Mouse (Mus musculus): ENCODE measurements at regions not wholly inside any gene's neighbourhood (a gene's known extent, or its start where the extent isn't known, plus 50 kb on each side); places are given as distances from the start of the nearest gene placed in this dataset.

GRCm38 (mm10) chr2:148148272-148148671 lies 101.5 kb upstream of the Foxa2 start:
- no peak for DNase-seq (ENCODE audit: low spot score)
- ATAC-seq (ENCODE audit: low FRiP score, low TSS enrichment) = no peak
- TF ChIP-seq CTCF (IDR thresholded peaks at IDR 0.05; ENCODE audit: low read depth) (no peak), EP300 (optimal IDR thresholded peaks at IDR 0.05) (no peak)

GRCm38 (mm10) chr2:148149426-148149825 lies 102.7 kb upstream of the Foxa2 start:
- Histone ChIP-seq H3K4me2 (replicated peaks; ENCODE audit: low read depth) (no peak overlapping the region), H3K36me3 (ENCODE audit: control insufficient read depth, insufficient read depth, low read length) (no peaks in the 10 kb centered on the region), H3K27me3 (ENCODE audit: control insufficient read depth, insufficient read depth, low read length) (no peaks in the 10 kb centered on the region), H3K4me1 (replicated peaks; ENCODE audit: control insufficient read depth, insufficient read depth) (no peaks in the 10 kb centered on the region), H3K4me3 (ENCODE audit: low read depth, low read length) (no peak overlapping the region), H3K27ac (replicated peaks) (no peak overlapping the region), H3K9me3 (ENCODE audit: control insufficient read depth, low read length) (no peaks in the 10 kb centered on the region), H3K9ac (ENCODE audit: low read length) (no peak overlapping the region)
- TF ChIP-seq CTCF (IDR thresholded peaks at IDR 0.05; ENCODE audit: low read depth) = no peak
- ATAC-seq (ENCODE audit: low FRiP score, low TSS enrichment) (no peak), DNase-seq (ENCODE audit: low spot score) (no peak)
- 88% methylated on average over 1 of the region's 1 CpGs for WGBS

More at GRCm38 (mm10) chr2:148148272-148148671, 101.5 kb upstream of the Foxa2 start:
- Histone ChIP-seq H3K4me2 (replicated peaks; ENCODE audit: low read depth) (no peak overlapping the region), H3K9ac (ENCODE audit: low read length) (no peak overlapping the region), H3K4me1 (replicated peaks; ENCODE audit: control insufficient read depth, insufficient read depth) (no peaks in the 10 kb centered on the region), H3K9me3 (ENCODE audit: control insufficient read depth, low read length) (no peaks in the 10 kb centered on the region), H3K4me3 (ENCODE audit: low read depth, low read length) (no peak overlapping the region), H3K36me3 (ENCODE audit: control insufficient read depth, insufficient read depth, low read length) (no peaks in the 10 kb centered on the region), H3K27me3 (ENCODE audit: control insufficient read depth, insufficient read depth, low read length) (no peaks in the 10 kb centered on the region), H3K27ac (replicated peaks) (no peak overlapping the region)

GRCm38 (mm10) chr2:148153513-148154271 lies 106.9 kb upstream of the Foxa2 start:
- Histone ChIP-seq H3K4me1 (replicated peaks; ENCODE audit: control insufficient read depth, insufficient read depth) (no peaks in the 10 kb centered on the region), H3K27me3 (ENCODE audit: control insufficient read depth, insufficient read depth, low read length) (no peaks in the 10 kb centered on the region), H3K27ac (replicated peaks) (no peak overlapping the region), H3K9me3 (ENCODE audit: control insufficient read depth, low read length) (no peaks in the 10 kb centered on the region), H3K4me3 (ENCODE audit: low read depth, low read length) (no peak overlapping the region), H3K9ac (ENCODE audit: low read length) (no peak overlapping the region), H3K4me2 (replicated peaks; ENCODE audit: low read depth) (no peak overlapping the region), H3K36me3 (ENCODE audit: control insufficient read depth, insufficient read depth, low read length) (no peaks in the 10 kb centered on the region)
- TF ChIP-seq CTCF (IDR thresholded peaks at IDR 0.05; ENCODE audit: low read depth) = no peak
- no peak for TF ChIP-seq EP300 (optimal IDR thresholded peaks at IDR 0.05)
- 76% methylated on average over 6 of the region's 6 CpGs for WGBS
- ATAC-seq (ENCODE audit: low FRiP score, low TSS enrichment) = no peak
- DNase-seq (ENCODE audit: low spot score) = no peak

- DNase-seq (ENCODE audit: low spot score) (no peak), ATAC-seq (ENCODE audit: low FRiP score, low TSS enrichment) (no peak)
- H3K9ac ChIP-seq (ENCODE audit: low read length) = no peak overlapping the region
- no peak overlapping the region for H3K4me3 ChIP-seq (ENCODE audit: low read depth, low read length)
- H3K36me3 ChIP-seq (ENCODE audit: control insufficient read depth, insufficient read depth, low read length) = no peaks in the 10 kb centered on the region
- no peak overlapping the region for H3K4me2 ChIP-seq (replicated peaks; ENCODE audit: low read depth)
- 60% methylated on average over 2 of the region's 2 CpGs for WGBS
- H3K4me1 ChIP-seq (replicated peaks; ENCODE audit: control insufficient read depth, insufficient read depth) = no peaks in the 10 kb centered on the region
- no peaks in the 10 kb centered on the region for H3K9me3 ChIP-seq (ENCODE audit: control insufficient read depth, low read length)
- TF ChIP-seq EP300 (optimal IDR thresholded peaks at IDR 0.05) = no peak
- H3K27me3 ChIP-seq (ENCODE audit: control insufficient read depth, insufficient read depth, low read length) = no peaks in the 10 kb centered on the region
- no peak overlapping the region for H3K27ac ChIP-seq (replicated peaks)
Measured at GRCm38 (mm10) chr2:148156122-148156521, 109.4 kb upstream of the Foxa2 start.

GRCm38 (mm10) chr2:148159028-148159600 lies 112.3 kb upstream of the Foxa2 start:
- Histone ChIP-seq H3K4me2 (replicated peaks; ENCODE audit: low read depth) (no peak overlapping the region), H3K4me3 (ENCODE audit: low read depth, low read length) (no peak overlapping the region), H3K4me1 (replicated peaks; ENCODE audit: control insufficient read depth, insufficient read depth) (no peaks in the 10 kb centered on the region), H3K27ac (replicated peaks) (no peak overlapping the region), H3K36me3 (ENCODE audit: control insufficient read depth, insufficient read depth, low read length) (no peaks in the 10 kb centered on the region), H3K9me3 (ENCODE audit: control insufficient read depth, low read length) (no peaks in the 10 kb centered on the region), H3K9ac (ENCODE audit: low read length) (no peak overlapping the region), H3K27me3 (ENCODE audit: control insufficient read depth, insufficient read depth, low read length) (no peaks in the 10 kb centered on the region)
- TF ChIP-seq CTCF (IDR thresholded peaks at IDR 0.05; ENCODE audit: low read depth) (no peak), EP300 (optimal IDR thresholded peaks at IDR 0.05) (no peak)
- no peak for DNase-seq (ENCODE audit: low spot score)
- WGBS = 49% methylated on average over 8 of the region's 8 CpGs
- ATAC-seq (ENCODE audit: low FRiP score, low TSS enrichment) = no peak

GRCm38 (mm10) chr2:148160997-148161396 lies 114.2 kb upstream of the Foxa2 start:
- WGBS = 96% methylated on average over 12 of the region's 12 CpGs

More at GRCm38 (mm10) chr2:148160997-148161396, 114.2 kb upstream of the Foxa2 start:
- H3K27ac ChIP-seq (replicated peaks) = no peak overlapping the region
- DNase-seq (ENCODE audit: low spot score) (no peak), ATAC-seq (ENCODE audit: low FRiP score, low TSS enrichment) (no peak)
- no peak overlapping the region for H3K4me3 ChIP-seq (ENCODE audit: low read depth, low read length)
- H3K27me3 ChIP-seq (ENCODE audit: control insufficient read depth, insufficient read depth, low read length) = no peaks in the 10 kb centered on the region
- H3K36me3 ChIP-seq (ENCODE audit: control insufficient read depth, insufficient read depth, low read length) = no peaks in the 10 kb centered on the region
- H3K4me2 ChIP-seq (replicated peaks; ENCODE audit: low read depth) = no peak overlapping the region
- H3K9ac ChIP-seq (ENCODE audit: low read length) = no peak overlapping the region
- no peak for TF ChIP-seq EP300 (optimal IDR thresholded peaks at IDR 0.05)
- no peak for TF ChIP-seq CTCF (IDR thresholded peaks at IDR 0.05; ENCODE audit: low read depth)
- H3K4me1 ChIP-seq (replicated peaks; ENCODE audit: control insufficient read depth, insufficient read depth) = no peaks in the 10 kb centered on the region
- H3K9me3 ChIP-seq (ENCODE audit: control insufficient read depth, low read length) = no peaks in the 10 kb centered on the region

Data from stomach, postnatal 0 days (tissue).